Mouse (Mus musculus): ENCODE measurements at regions not wholly inside any gene's neighbourhood (a gene's known extent, or its start where the extent isn't known, plus 50 kb on each side); places are given as distances from the start of the nearest gene placed in this dataset.

GRCm38 (mm10) chr8:97374911-97375771 is 1486.8 kb upstream of the Got2 start:
- no peaks in the 10 kb centered on the region for H3K27me3 ChIP-seq (ENCODE audit: control insufficient read depth, insufficient read depth, low read length)
- H3K36me3 ChIP-seq (ENCODE audit: control insufficient read depth, insufficient read depth, low read length): no peaks in the 10 kb centered on the region
- H3K9ac ChIP-seq (ENCODE audit: low read length): no peak overlapping the region
- H3K9me3 ChIP-seq (ENCODE audit: control insufficient read depth, low read length): no peaks in the 10 kb centered on the region
- H3K4me1 ChIP-seq (ENCODE audit: control insufficient read depth in 2 of 2, insufficient read depth in 2 of 2, low read length in 2 of 2): no peaks in the 10 kb centered on the region
- H3K4me2 ChIP-seq (ENCODE audit: low read length): no peak overlapping the region
- WGBS: 70% methylated on average over 3 of the region's 3 CpGs
- H3K4me3 ChIP-seq (ENCODE audit: control insufficient read depth in 1 of 2, insufficient read depth in 1 of 2, low read depth in 1 of 2, low read length in 2 of 2): no peak overlapping the region
- ATAC-seq (ENCODE audit: insufficient number of reproducible peaks, insufficient read depth, low FRiP score, low read depth): no peak
- no peak overlapping the region for H3K27ac ChIP-seq (replicated peaks in 1 of 2; ENCODE audit: control insufficient read depth in 1 of 2, insufficient read depth in 1 of 2, low read depth in 2 of 2, low read length in 2 of 2)

GRCm38 (mm10) chr8:97346630-97347029 is 1458.3 kb upstream of the Got2 start:
- Histone ChIP-seq H3K9me3 (ENCODE audit: control insufficient read depth, low read length) (no peaks in the 10 kb centered on the region), H3K27ac (replicated peaks in 1 of 2; ENCODE audit: control insufficient read depth in 1 of 2, insufficient read depth in 1 of 2, low read depth in 2 of 2, low read length in 2 of 2) (no peak overlapping the region), H3K36me3 (ENCODE audit: control insufficient read depth, insufficient read depth, low read length) (no peaks in the 10 kb centered on the region), H3K4me1 (ENCODE audit: control insufficient read depth in 2 of 2, insufficient read depth in 2 of 2, low read length in 2 of 2) (no peaks in the 10 kb centered on the region), H3K9ac (ENCODE audit: low read length) (no peak overlapping the region), H3K4me2 (ENCODE audit: low read length) (no peak overlapping the region), H3K4me3 (ENCODE audit: control insufficient read depth in 1 of 2, insufficient read depth in 1 of 2, low read depth in 1 of 2, low read length in 2 of 2) (no peak overlapping the region), H3K27me3 (ENCODE audit: control insufficient read depth, insufficient read depth, low read length) (no peaks in the 10 kb centered on the region)
- 82% methylated on average over 6 of the region's 6 CpGs for WGBS
- no peak for ATAC-seq (ENCODE audit: insufficient number of reproducible peaks, insufficient read depth, low FRiP score, low read depth)

- 62% methylated on average over 4 of the region's 4 CpGs for WGBS
- no peaks in the 10 kb centered on the region for H3K4me1 ChIP-seq (ENCODE audit: control insufficient read depth in 2 of 2, insufficient read depth in 2 of 2, low read length in 2 of 2)
- no peaks in the 10 kb centered on the region for H3K27me3 ChIP-seq (ENCODE audit: control insufficient read depth, insufficient read depth, low read length)
- no peak overlapping the region for H3K4me3 ChIP-seq (ENCODE audit: control insufficient read depth in 1 of 2, insufficient read depth in 1 of 2, low read depth in 1 of 2, low read length in 2 of 2)
- no peak for ATAC-seq (ENCODE audit: insufficient number of reproducible peaks, insufficient read depth, low FRiP score, low read depth)
- H3K9ac ChIP-seq (ENCODE audit: low read length): no peak overlapping the region
- no peaks in the 10 kb centered on the region for H3K9me3 ChIP-seq (ENCODE audit: control insufficient read depth, low read length)
- H3K36me3 ChIP-seq (ENCODE audit: control insufficient read depth, insufficient read depth, low read length): no peaks in the 10 kb centered on the region
- no peak overlapping the region for H3K4me2 ChIP-seq (ENCODE audit: low read length)
- H3K27ac ChIP-seq (replicated peaks in 1 of 2; ENCODE audit: control insufficient read depth in 1 of 2, insufficient read depth in 1 of 2, low read depth in 2 of 2, low read length in 2 of 2): no peak overlapping the region
Observed at GRCm38 (mm10) chr8:97315497-97315896, 1427.2 kb upstream of the Got2 start.

- Histone ChIP-seq H3K4me1 (ENCODE audit: control insufficient read depth in 2 of 2, insufficient read depth in 2 of 2, low read length in 2 of 2) (no peaks in the 10 kb centered on the region), H3K27me3 (ENCODE audit: control insufficient read depth, insufficient read depth, low read length) (no peaks in the 10 kb centered on the region), H3K36me3 (ENCODE audit: control insufficient read depth, insufficient read depth, low read length) (no peaks in the 10 kb centered on the region), H3K4me3 (ENCODE audit: control insufficient read depth in 1 of 2, insufficient read depth in 1 of 2, low read depth in 1 of 2, low read length in 2 of 2) (no peak overlapping the region), H3K9me3 (ENCODE audit: control insufficient read depth, low read length) (no peaks in the 10 kb centered on the region), H3K9ac (ENCODE audit: low read length) (no peak overlapping the region), H3K4me2 (ENCODE audit: low read length) (no peak overlapping the region), H3K27ac (replicated peaks in 1 of 2; ENCODE audit: control insufficient read depth in 1 of 2, insufficient read depth in 1 of 2, low read depth in 2 of 2, low read length in 2 of 2) (no peak overlapping the region)
- 66% methylated on average over 7 of the region's 7 CpGs for WGBS
- no peak for ATAC-seq (ENCODE audit: insufficient number of reproducible peaks, insufficient read depth, low FRiP score, low read depth)
Observed at GRCm38 (mm10) chr8:97308304-97308703, 1420.0 kb upstream of the Got2 start.

- Histone ChIP-seq H3K27me3 (ENCODE audit: control insufficient read depth, insufficient read depth, low read length) (no peaks in the 10 kb centered on the region), H3K4me2 (ENCODE audit: low read length) (no peak overlapping the region), H3K4me3 (ENCODE audit: control insufficient read depth in 1 of 2, insufficient read depth in 1 of 2, low read depth in 1 of 2, low read length in 2 of 2) (no peak overlapping the region), H3K27ac (replicated peaks in 1 of 2; ENCODE audit: control insufficient read depth in 1 of 2, insufficient read depth in 1 of 2, low read depth in 2 of 2, low read length in 2 of 2) (no peak overlapping the region), H3K36me3 (ENCODE audit: control insufficient read depth, insufficient read depth, low read length) (no peaks in the 10 kb centered on the region), H3K9ac (ENCODE audit: low read length) (no peak overlapping the region), H3K9me3 (ENCODE audit: control insufficient read depth, low read length) (no peaks in the 10 kb centered on the region), H3K4me1 (ENCODE audit: control insufficient read depth in 2 of 2, insufficient read depth in 2 of 2, low read length in 2 of 2) (no peaks in the 10 kb centered on the region)
- ATAC-seq (ENCODE audit: insufficient number of reproducible peaks, insufficient read depth, low FRiP score, low read depth): no peak
- 77% methylated on average over 3 of the region's 3 CpGs for WGBS
Observed at GRCm38 (mm10) chr8:97270582-97270981, 1382.2 kb upstream of the Got2 start.

- H3K9me3 ChIP-seq (ENCODE audit: control insufficient read depth, low read length): no peaks in the 10 kb centered on the region
- no peak overlapping the region for H3K4me3 ChIP-seq (ENCODE audit: control insufficient read depth in 1 of 2, insufficient read depth in 1 of 2, low read depth in 1 of 2, low read length in 2 of 2)
- H3K4me1 ChIP-seq (ENCODE audit: control insufficient read depth in 2 of 2, insufficient read depth in 2 of 2, low read length in 2 of 2): no peaks in the 10 kb centered on the region
- no peak overlapping the region for H3K9ac ChIP-seq (ENCODE audit: low read length)
- H3K27me3 ChIP-seq (ENCODE audit: control insufficient read depth, insufficient read depth, low read length): no peaks in the 10 kb centered on the region
- ATAC-seq (ENCODE audit: insufficient number of reproducible peaks, insufficient read depth, low FRiP score, low read depth): no peak
- no peak overlapping the region for H3K4me2 ChIP-seq (ENCODE audit: low read length)
- WGBS: 73% methylated on average over 1 of the region's 1 CpGs
- no peaks in the 10 kb centered on the region for H3K36me3 ChIP-seq (ENCODE audit: control insufficient read depth, insufficient read depth, low read length)
- H3K27ac ChIP-seq (replicated peaks in 1 of 2; ENCODE audit: control insufficient read depth in 1 of 2, insufficient read depth in 1 of 2, low read depth in 2 of 2, low read length in 2 of 2): no peak overlapping the region
Observed at GRCm38 (mm10) chr8:97260964-97261363, 1372.6 kb upstream of the Got2 start.

GRCm38 (mm10) chr8:97254169-97254568 is 1365.8 kb upstream of the Got2 start:
- no peaks in the 10 kb centered on the region for H3K36me3 ChIP-seq (ENCODE audit: control insufficient read depth, insufficient read depth, low read length)
- no peak overlapping the region for H3K27ac ChIP-seq (replicated peaks in 1 of 2; ENCODE audit: control insufficient read depth in 1 of 2, insufficient read depth in 1 of 2, low read depth in 2 of 2, low read length in 2 of 2)
- no peak for ATAC-seq (ENCODE audit: insufficient number of reproducible peaks, insufficient read depth, low FRiP score, low read depth)
- H3K9me3 ChIP-seq (ENCODE audit: control insufficient read depth, low read length): no peaks in the 10 kb centered on the region
- H3K9ac ChIP-seq (ENCODE audit: low read length): no peak overlapping the region
- no peak overlapping the region for H3K4me3 ChIP-seq (ENCODE audit: control insufficient read depth in 1 of 2, insufficient read depth in 1 of 2, low read depth in 1 of 2, low read length in 2 of 2)
- no peak overlapping the region for H3K4me2 ChIP-seq (ENCODE audit: low read length)
- H3K4me1 ChIP-seq (ENCODE audit: control insufficient read depth in 2 of 2, insufficient read depth in 2 of 2, low read length in 2 of 2): no peaks in the 10 kb centered on the region
- H3K27me3 ChIP-seq (ENCODE audit: control insufficient read depth, insufficient read depth, low read length): no peaks in the 10 kb centered on the region

GRCm38 (mm10) chr8:97252232-97252631 is 1363.9 kb upstream of the Got2 start:
- WGBS: 84% methylated on average over 3 of the region's 3 CpGs

More at GRCm38 (mm10) chr8:97252232-97252631, 1363.9 kb upstream of the Got2 start:
- H3K4me1 ChIP-seq (ENCODE audit: control insufficient read depth in 2 of 2, insufficient read depth in 2 of 2, low read length in 2 of 2): no peaks in the 10 kb centered on the region
- no peaks in the 10 kb centered on the region for H3K36me3 ChIP-seq (ENCODE audit: control insufficient read depth, insufficient read depth, low read length)
- ATAC-seq (ENCODE audit: insufficient number of reproducible peaks, insufficient read depth, low FRiP score, low read depth): no peak
- H3K9ac ChIP-seq (ENCODE audit: low read length): no peak overlapping the region
- no peak overlapping the region for H3K27ac ChIP-seq (replicated peaks in 1 of 2; ENCODE audit: control insufficient read depth in 1 of 2, insufficient read depth in 1 of 2, low read depth in 2 of 2, low read length in 2 of 2)
- no peak overlapping the region for H3K4me3 ChIP-seq (ENCODE audit: control insufficient read depth in 1 of 2, insufficient read depth in 1 of 2, low read depth in 1 of 2, low read length in 2 of 2)
- no peaks in the 10 kb centered on the region for H3K9me3 ChIP-seq (ENCODE audit: control insufficient read depth, low read length)
- no peak overlapping the region for H3K4me2 ChIP-seq (ENCODE audit: low read length)
- no peaks in the 10 kb centered on the region for H3K27me3 ChIP-seq (ENCODE audit: control insufficient read depth, insufficient read depth, low read length)

Measured in heart, embryonic 14.5 days (tissue).